Mouse (Mus musculus) brain, embryonic 14.5 days (tissue): ENCODE measurements at regions not wholly inside any gene's neighbourhood (a gene's known extent, or its start where the extent isn't known, plus 50 kb on each side); places are given as distances from the start of the nearest gene placed in this dataset.
"Not testable (repeated sequence)": the region's sequence is repeated elsewhere in the genome, so short reads cannot be mapped to it uniquely, and the experiment has no call there.

Experiments
- CTCF ChIP-seq: fragments of 200-500 bp; IDR thresholded peaks from 2 replicates; pipeline ENCODE4 v1.5.1; 2012; ENCODE audit warnings: inconsistent platforms, mild to moderate bottlenecking, moderate library complexity, borderline replicate concordance; ENCODE audit not compliant: insufficient read depth, insufficient read length; ENCODE audit errors: extremely low read depth
- POLR2A ChIP-seq: fragments of 200-500 bp; IDR thresholded peaks from 2 replicates; pipeline ENCODE4 v1.6.1; 2012; ENCODE audit warnings: mild to moderate bottlenecking, inconsistent platforms, borderline replicate concordance; ENCODE audit not compliant: poor library complexity, insufficient read depth, insufficient read length, severe bottlenecking; ENCODE audit errors: extremely low read depth

DNA sequence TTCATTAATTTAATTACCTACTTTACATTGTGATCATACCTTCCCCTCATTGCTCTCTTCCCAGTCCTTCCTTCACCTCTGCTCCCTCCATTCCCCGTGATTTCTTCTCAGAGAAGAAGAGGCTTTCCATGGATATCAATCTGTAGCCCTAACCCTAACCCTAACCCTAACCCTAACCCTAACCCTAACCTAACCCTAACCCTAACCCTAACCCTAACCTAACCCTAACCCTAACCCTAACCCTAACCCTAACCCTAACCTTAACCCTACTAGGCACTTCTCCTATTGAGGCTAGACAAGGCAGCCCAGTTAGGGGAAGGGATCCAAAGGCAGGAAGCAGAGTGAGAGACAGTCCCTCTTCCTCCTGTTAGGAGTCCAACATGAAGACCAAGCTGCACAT lies 693.1 kb upstream of the Diaph2 start:
- TF ChIP-seq CTCF, POLR2A: not testable (repeated sequence)
